Mouse (Mus musculus) erythroblast, embryonic 14.5 days (primary cell): ENCODE results near the gene Nfatc2.

ENCODE experiments used
- GATA1 ChIP-seq: IDR thresholded peaks from 2 replicates; pipeline ENCODE4 v1.6.1; 2012; ENCODE audit warnings: low read length, inconsistent platforms, mixed read lengths
- TAL1 ChIP-seq: IDR thresholded peaks from 3 replicates; pipeline ENCODE4 v1.6.1; 2012; ENCODE audit warnings: low read length, inconsistent platforms, mixed read lengths

- TF ChIP-seq TAL1 (no peak), GATA1 (no peak)
Observed at GRCm38 (mm10) chr2:168600750-168601490, 537 bp downstream of the Nfatc2 start.
